Mouse (Mus musculus): ENCODE measurements around the gene Adgrg6.

GRCm38 (mm10) chr10:14590816-14591215 is 45.4 kb upstream of the Adgrg6 start:
- no peak for TF ChIP-seq POLR2A (IDR thresholded peaks at IDR 0.05; ENCODE audit: insufficient read depth, low read depth, low read length)
- no peak for TF ChIP-seq CTCF (IDR thresholded peaks at IDR 0.05)
